Mouse (Mus musculus) hindbrain, postnatal 0 days (tissue): Measurements from ENCODE around the gene Tmbim1. TPM values are rescaled to one million over a fixed set of nuclear protein-coding genes. Genes with fewer than 3 reads are reported as not detected.

Source experiments
- ATAC-seq: fragments of 200-750 bp; cut with Nextera tagmentation; 2 replicates; pipeline ENCODE4 v1.8.0; 2017; ENCODE audit warnings: mild to moderate bottlenecking, moderate TSS enrichment, moderate library complexity
- DNase-seq: peaks from one replicate; pipeline ENCODE4 v3.0.0-alpha.2; 2015; ENCODE audit warnings: low spot score
- H3K27ac ChIP-seq: fragments of 300-500 bp; sonication (generic); 2 replicates; pipeline ENCODE4 v1.5.1; 2014; ENCODE audit warnings: mild to moderate bottlenecking
- H3K27me3 ChIP-seq: fragments of 300-500 bp; sonication (generic); 2 replicates; pipeline ENCODE4 v1.6.1; 2014; ENCODE audit warnings: low read length, mixed read lengths; ENCODE audit not compliant: insufficient read depth
- H3K36me3 ChIP-seq: fragments of 300-500 bp; sonication (generic); 2 replicates; pipeline ENCODE4 v1.6.1; 2014; ENCODE audit warnings: low read length, mixed read lengths; ENCODE audit not compliant: insufficient read depth
- H3K4me1 ChIP-seq: fragments of 300-500 bp; sonication (generic); 2 replicates; pipeline ENCODE4 v1.6.1; 2014; ENCODE audit warnings: antibody characterized with exemption, low read length, mixed read lengths; ENCODE audit not compliant: insufficient read depth
- H3K4me2 ChIP-seq: fragments of 300-500 bp; sonication (generic); 2 replicates; pipeline ENCODE4 v1.6.1; 2014; ENCODE audit warnings: low read depth, mild to moderate bottlenecking, low read length, moderate library complexity, mixed read lengths
- H3K4me3 ChIP-seq: fragments of 300-500 bp; sonication (generic); 2 replicates; pipeline ENCODE4 v1.5.1; 2014; ENCODE audit warnings: low read length
- H3K9ac ChIP-seq: fragments of 300-500 bp; sonication (generic); replicated peaks from 2 replicates; pipeline ENCODE4 v1.6.1; 2014; ENCODE audit warnings: mild to moderate bottlenecking, low read length, moderate library complexity, mixed read lengths
- H3K9me3 ChIP-seq: fragments of 300-500 bp; sonication (generic); 2 replicates; pipeline ENCODE4 v1.6.1; 2016; ENCODE audit warnings: low read length, mixed read lengths
- CTCF ChIP-seq: IDR thresholded peaks from 2 replicates; pipeline ENCODE4 v1.5.1; 2016; ENCODE audit warnings: antibody characterized with exemption, control low read depth, low read depth
- WGBS: fragments of 180-500 bp; shearing (Covaris S2); extraction: QIAGEN DNeasy Blood & Tissue Kit; methylation state at CpG from one replicate; pipeline ENCODE4 v1.1.7; 2014; 5-methylcytosine and 5-hydroxymethylcytosine counted together
- polyA plus RNA-seq: library from polyadenylated mRNA; unstranded; fragments of >200 nt; fragmentation: Nextera tagmentation; extraction: Ambion mirVana; gene quantifications from 2 replicates; pipeline ENCODE4 v1.2.1, GENCODE M21; 2015
- total RNA-seq: library from RNA; depleted of rRNA; stranded (reverse); fragments of >200 nt; gene quantifications from 2 replicates; pipeline ENCODE4 v1.2.3, GENCODE M21; 2014

Gene Tmbim1
- total and polyA plus RNA-seq, 2 experiments from 2014 or later = 14.8 to 17.5 TPM

DNA sequence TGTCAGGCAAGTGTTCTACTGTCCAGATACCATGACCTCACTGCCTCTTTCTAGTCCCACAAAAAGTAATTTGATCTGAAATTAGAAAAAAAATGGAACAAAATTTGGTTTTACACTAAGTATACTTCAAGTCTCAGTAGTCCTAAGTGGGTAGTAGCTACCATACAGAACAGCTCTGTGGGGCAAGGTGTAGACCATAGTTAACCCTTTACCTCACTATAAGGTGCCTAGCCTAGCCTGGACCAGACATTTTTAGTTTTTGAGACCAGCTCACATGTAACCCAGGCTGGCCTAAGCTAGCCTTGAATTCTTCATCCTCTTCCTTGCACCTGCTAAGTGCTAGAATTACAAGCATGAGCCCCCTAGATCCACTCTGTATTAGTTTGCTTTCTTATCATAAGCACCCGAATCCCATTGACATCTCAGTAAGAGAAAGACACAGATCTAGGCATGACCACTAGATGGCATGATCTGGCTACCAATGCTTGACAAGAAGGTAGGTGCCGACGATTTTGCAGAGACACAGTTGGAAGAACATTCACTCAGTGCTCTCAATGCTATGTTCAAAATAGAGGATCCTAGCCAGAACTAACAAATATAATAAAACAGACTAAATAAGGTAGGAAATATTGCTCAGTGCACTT lies 7.7 kb upstream of the Tmbim1 start:
- peak; percentile 91 for DNase-seq
- H3K4me2 ChIP-seq = no peak overlapping the region
- 3% methylated on average over 3 of the region's 3 CpGs for WGBS
- TF ChIP-seq CTCF = peak; percentile 95
- no peaks in the 10 kb centered on the region for H3K27me3 ChIP-seq
- H3K36me3 ChIP-seq = no peaks in the 10 kb centered on the region
- no peaks in the 10 kb centered on the region for H3K4me1 ChIP-seq
- H3K9ac ChIP-seq = no peak overlapping the region
- no peak overlapping the region for H3K4me3 ChIP-seq
- no peak overlapping the region for H3K27ac ChIP-seq
- peak; percentile 67 for ATAC-seq
- H3K9me3 ChIP-seq = no peaks in the 10 kb centered on the region

DNA sequence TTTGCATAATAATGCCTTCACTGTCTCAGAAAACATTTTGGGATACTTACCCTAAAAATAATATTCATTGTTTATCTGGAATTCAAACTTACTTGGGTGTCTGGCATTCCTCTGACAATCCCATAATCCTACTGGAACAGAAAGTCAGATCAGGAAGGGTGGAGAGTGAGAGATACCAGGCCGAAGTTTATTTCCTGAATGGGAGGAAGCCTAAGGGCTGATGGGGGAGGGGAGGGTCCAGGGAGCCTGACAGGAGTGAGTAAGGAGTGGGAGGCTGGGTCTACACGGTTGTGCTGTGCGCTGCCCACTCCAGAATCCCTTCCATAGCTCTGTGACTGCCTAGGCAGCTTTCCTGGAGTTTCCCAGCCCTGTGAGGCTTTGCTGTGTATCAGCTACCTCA lies 4.3 kb upstream of the Tmbim1 start:
- H3K4me1 ChIP-seq = no peaks in the 10 kb centered on the region
- H3K27me3 ChIP-seq = no peaks in the 10 kb centered on the region
- no peak overlapping the region for H3K4me2 ChIP-seq
- no peak for TF ChIP-seq CTCF
- ATAC-seq (no peak), DNase-seq (no peak)
- no peak overlapping the region for H3K27ac ChIP-seq
- no peaks in the 10 kb centered on the region for H3K9me3 ChIP-seq
- 55% methylated on average over 3 of the region's 3 CpGs for WGBS
- no peak overlapping the region for H3K4me3 ChIP-seq
- H3K36me3 ChIP-seq = no peaks in the 10 kb centered on the region
- H3K9ac ChIP-seq = no peak overlapping the region

DNA sequence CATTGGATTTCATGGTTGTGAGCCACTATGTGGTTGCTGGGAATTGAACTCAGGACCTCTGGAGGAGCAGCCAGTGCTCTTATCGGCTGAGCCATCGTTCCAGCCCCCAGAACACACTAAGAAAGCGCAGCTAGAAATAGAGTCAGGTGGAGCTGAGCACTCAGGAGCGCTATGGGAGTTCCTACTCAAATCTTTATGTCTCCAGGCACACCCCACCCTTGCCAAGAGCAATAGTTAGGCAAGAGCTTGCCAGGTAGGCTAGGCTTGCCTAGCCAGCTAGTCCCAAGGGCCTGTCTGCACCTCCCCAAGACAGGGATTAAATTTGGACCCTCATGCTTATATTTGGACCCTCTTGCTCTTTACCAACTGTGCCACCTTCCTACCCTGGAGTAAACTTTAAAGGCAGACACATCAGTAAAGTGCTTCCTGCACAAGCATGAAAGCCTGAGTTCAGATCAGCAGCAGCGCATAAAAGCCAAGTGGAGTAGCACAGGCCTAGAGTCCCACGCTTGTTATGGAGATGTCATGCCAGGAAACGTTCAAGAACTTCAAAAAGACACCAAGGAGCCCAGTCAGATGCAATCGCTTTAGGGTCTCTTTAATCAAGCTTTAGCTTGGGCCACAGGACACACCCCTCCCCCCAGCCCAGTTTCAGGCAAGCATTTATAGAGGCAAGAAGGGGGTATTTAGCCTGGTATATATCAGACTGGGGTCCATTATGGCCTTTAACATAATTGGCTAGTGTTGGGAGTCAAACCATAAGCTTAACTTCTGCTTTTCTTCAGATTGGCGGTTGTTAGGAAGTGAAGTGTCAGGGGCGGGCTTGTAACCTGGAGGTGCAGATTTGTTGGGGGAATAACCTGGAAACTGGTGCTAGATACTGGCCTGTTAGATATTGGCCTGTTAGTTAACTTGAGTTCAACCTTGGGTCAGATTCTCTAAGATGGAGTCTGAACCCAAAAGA lies 2.9 kb upstream of the Tmbim1 start:
- Histone ChIP-seq H3K9ac (no peak overlapping the region), H3K4me1 (0 out of 2 replicates have a peak, but pooled peaks cover 3% of the 10 kb centered on the region), H3K4me2 (no peak overlapping the region), H3K36me3 (no peaks in the 10 kb centered on the region), H3K4me3 (no peak overlapping the region), H3K27ac (no peak overlapping the region), H3K27me3 (no peaks in the 10 kb centered on the region), H3K9me3 (no peaks in the 10 kb centered on the region)
- DNase-seq (no peak), ATAC-seq (no peak)
- WGBS = 77% methylated on average over 10 of the region's 10 CpGs
- TF ChIP-seq CTCF = no peak

DNA sequence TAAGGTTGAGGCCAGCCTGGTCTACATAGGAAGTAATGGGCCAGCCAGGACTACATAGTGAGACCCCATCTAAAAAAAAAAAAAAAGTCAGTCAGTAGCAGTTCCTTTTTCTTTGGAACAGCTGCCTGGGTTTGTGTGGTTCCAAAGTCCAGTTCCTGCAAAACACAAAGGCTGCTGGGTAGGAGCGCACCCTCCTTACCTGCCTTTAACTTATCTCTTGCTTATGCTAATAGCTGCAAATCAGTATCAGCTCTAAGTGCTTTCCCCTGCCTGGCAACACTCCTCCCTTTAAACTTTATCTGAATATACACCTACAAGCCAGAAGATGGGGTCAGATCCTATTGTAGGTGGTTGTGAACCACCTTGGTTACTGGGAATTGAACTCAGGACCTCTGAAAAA lies 1.7 kb upstream of the Tmbim1 start:
- H3K9ac ChIP-seq = no peak overlapping the region
- H3K4me3 ChIP-seq = no peak overlapping the region
- ATAC-seq (no peak), DNase-seq (no peak)
- H3K27ac ChIP-seq = no peak overlapping the region
- TF ChIP-seq CTCF = no peak
- 0 out of 2 replicates have a peak, but pooled peaks cover 3% of the 10 kb centered on the region for H3K4me1 ChIP-seq
- no peaks in the 10 kb centered on the region for H3K9me3 ChIP-seq
- H3K36me3 ChIP-seq = no peaks in the 10 kb centered on the region
- H3K4me2 ChIP-seq = no peak overlapping the region
- no peaks in the 10 kb centered on the region for H3K27me3 ChIP-seq
- 97% methylated on average over 1 of the region's 1 CpGs for WGBS

DNA sequence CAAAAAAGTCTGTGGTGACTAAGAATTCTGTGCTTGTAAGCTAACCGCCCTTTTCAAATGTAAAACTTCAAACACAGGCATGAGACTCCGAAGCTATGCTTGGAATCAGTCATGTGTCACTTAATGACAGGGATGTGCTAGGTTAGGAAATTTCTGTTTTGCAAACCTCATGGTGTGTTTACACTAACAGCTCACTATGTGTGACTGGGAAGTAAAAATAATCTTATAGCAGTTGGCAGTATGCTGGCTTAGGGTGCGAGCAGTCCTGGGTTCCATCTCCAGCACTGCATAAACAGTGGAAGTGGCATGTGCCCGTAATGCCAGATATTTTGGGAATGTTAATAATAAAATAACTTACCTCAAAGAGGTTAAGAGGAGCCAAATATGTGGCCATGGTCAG lies 476 bp downstream of the Tmbim1 start:
- Histone ChIP-seq H3K4me1 (0 out of 2 replicates have a peak, but pooled peaks cover 3% of the 10 kb centered on the region), H3K4me2 (no peak overlapping the region), H3K27ac (no peak overlapping the region), H3K9ac (no peak overlapping the region), H3K9me3 (no peaks in the 10 kb centered on the region), H3K27me3 (no peaks in the 10 kb centered on the region), H3K36me3 (no peaks in the 10 kb centered on the region), H3K4me3 (no peak overlapping the region)
- DNase-seq = no peak
- ATAC-seq = no peak
- 80% methylated on average over 4 of the region's 4 CpGs for WGBS
- no peak for TF ChIP-seq CTCF

DNA sequence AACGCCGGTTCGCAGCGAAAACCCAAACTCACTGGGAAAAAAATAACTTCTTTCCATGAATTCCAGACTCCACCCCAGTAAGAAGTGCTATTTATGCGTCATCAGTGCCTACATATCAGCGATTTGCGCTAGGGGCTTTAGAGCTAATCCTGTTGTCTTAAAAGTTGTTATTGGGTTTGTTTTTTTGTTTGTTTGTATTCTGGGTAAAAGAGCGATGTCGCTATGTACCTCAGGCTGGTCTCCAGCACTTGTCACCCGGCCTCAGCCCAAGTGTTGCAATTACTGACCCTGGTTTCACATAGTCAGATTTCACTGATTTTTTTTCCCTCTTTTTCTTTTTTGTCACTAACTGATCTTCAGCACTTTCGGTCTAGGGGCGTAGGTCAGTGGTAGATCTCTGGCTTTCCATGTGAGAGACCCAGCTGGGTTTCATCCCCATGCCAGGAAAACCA lies 1.1 kb downstream of the Tmbim1 start:
- no peak for ATAC-seq
- peak overlapping the region; percentile 52 for H3K9ac ChIP-seq
- DNase-seq = no peak

More for the DNA sequence above, 1.1 kb downstream of the Tmbim1 start:
- Histone ChIP-seq H3K4me1 (0 out of 2 replicates have a peak, but pooled peaks cover 3% of the 10 kb centered on the region), H3K9me3 (no peaks in the 10 kb centered on the region), H3K4me3 (peak overlapping the region; percentile 50), H3K36me3 (no peaks in the 10 kb centered on the region), H3K27ac (peak overlapping the region; percentile 75), H3K27me3 (no peaks in the 10 kb centered on the region), H3K4me2 (peak overlapping the region; percentile 64)
- WGBS = 23% methylated on average over 12 of the region's 12 CpGs
- TF ChIP-seq CTCF = no peak
